Mouse (Mus musculus) midbrain, embryonic 14.5 days (tissue): ENCODE measurements around the gene Gm42715. TPM values are rescaled to one million over a fixed set of nuclear protein-coding genes. Genes with fewer than 3 reads are reported as not detected.

Experiments
- ATAC-seq: fragments of 200-750 bp; cut with Nextera tagmentation; 2 replicates; pipeline ENCODE4 v1.8.0; 2017; ENCODE audit warnings: moderate number of reproducible peaks, moderate library complexity; ENCODE audit not compliant: low FRiP score, low TSS enrichment
- DNase-seq: peaks from one replicate; pipeline ENCODE4 v3.0.0-alpha.2; 2015
- H3K27ac ChIP-seq: fragments of 300-500 bp; sonication (generic); replicated peaks from 2 replicates; pipeline ENCODE4 v1.5.1; 2014; ENCODE audit warnings: mild to moderate bottlenecking, low read depth, low read length, moderate library complexity
- H3K27me3 ChIP-seq: fragments of 300-500 bp; sonication (generic); 2 replicates; pipeline ENCODE4 v1.6.1; 2014; ENCODE audit warnings: low read length, control low read depth, mixed read lengths; ENCODE audit not compliant: control insufficient read depth, insufficient read depth
- H3K36me3 ChIP-seq: fragments of 300-500 bp; sonication (generic); 2 replicates; pipeline ENCODE4 v1.6.1; 2014; ENCODE audit warnings: low read length, control low read depth; ENCODE audit not compliant: control insufficient read depth, insufficient read depth
- H3K4me1 ChIP-seq: fragments of 300-500 bp; sonication (generic); 2 replicates; pipeline ENCODE4 v1.6.1; 2014; ENCODE audit warnings: mild to moderate bottlenecking, antibody characterized with exemption, low read length, control low read depth; ENCODE audit not compliant: control insufficient read depth, insufficient read depth
- H3K4me2 ChIP-seq: fragments of 300-500 bp; sonication (generic); 2 replicates; pipeline ENCODE4 v1.6.1; 2014; ENCODE audit warnings: mild to moderate bottlenecking, low read length, moderate library complexity
- H3K4me3 ChIP-seq: fragments of 300-500 bp; sonication (generic); replicated peaks from 2 replicates; pipeline ENCODE4 v1.5.1; 2014; ENCODE audit warnings: low read depth, low read length
- H3K9ac ChIP-seq: fragments of 300-500 bp; sonication (generic); replicated peaks from 2 replicates; pipeline ENCODE4 v1.6.1; 2014; ENCODE audit warnings: mild to moderate bottlenecking, low read length, moderate library complexity
- H3K9me3 ChIP-seq: fragments of 300-500 bp; sonication (generic); 2 replicates; pipeline ENCODE4 v1.6.1; 2016; ENCODE audit warnings: low read length, control low read depth, mixed read lengths; ENCODE audit not compliant: control insufficient read depth
- WGBS: fragments of 180-500 bp; shearing (Covaris S2); extraction: QIAGEN DNeasy Blood & Tissue Kit; methylation state at CpG from one replicate; pipeline ENCODE4 v1.1.7; 2014; 5-methylcytosine and 5-hydroxymethylcytosine counted together
- polyA plus RNA-seq: library from polyadenylated mRNA; unstranded; fragments of >200 nt; fragmentation: Nextera tagmentation; extraction: Ambion mirVana; gene quantifications from 2 replicates; pipeline ENCODE4 v1.2.1, GENCODE M21; 2014

Gene Gm42715
- polyA plus RNA-seq, 1 experiment from 2014 or later: 20.8 TPM

GRCm38 (mm10) chr7:127601735-127602134 is 82.4 kb downstream of the Gm42715 start:
- no peak overlapping the region for H3K4me2 ChIP-seq
- DNase-seq (no peak), ATAC-seq (no peak)
- no peaks in the 10 kb centered on the region for H3K9me3 ChIP-seq
- H3K4me1 ChIP-seq: no peaks in the 10 kb centered on the region
- no peak overlapping the region for H3K9ac ChIP-seq
- H3K27ac ChIP-seq: no peak overlapping the region
- no peak overlapping the region for H3K4me3 ChIP-seq
- H3K36me3 ChIP-seq: peaks cover 90% of the 10 kb centered on the region
- 89% methylated on average over 4 of the region's 4 CpGs for WGBS
- no peaks in the 10 kb centered on the region for H3K27me3 ChIP-seq

DNA sequence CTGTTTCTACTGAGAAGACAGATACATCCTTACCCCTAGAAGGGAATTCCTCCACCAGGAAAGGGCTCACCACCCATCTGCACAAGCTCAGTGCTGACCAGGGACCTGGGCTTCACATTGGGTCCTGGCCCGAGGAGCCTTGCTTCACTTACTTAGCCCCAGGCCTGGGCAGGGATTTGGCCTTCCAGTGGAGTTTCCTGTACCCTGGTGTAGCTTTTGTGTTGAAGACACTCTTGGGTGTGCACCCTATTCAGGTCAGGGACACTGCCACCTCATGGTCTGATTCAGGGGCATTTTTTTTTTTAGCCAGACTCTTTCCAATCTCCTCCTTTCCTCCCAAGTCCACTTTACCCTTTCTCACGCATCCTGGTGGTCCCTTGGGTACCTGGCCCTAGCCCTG is 83.5 kb downstream of the Gm42715 start:
- Histone ChIP-seq H3K4me2 (no peak overlapping the region), H3K4me1 (no peaks in the 10 kb centered on the region), H3K27ac (no peak overlapping the region), H3K36me3 (peaks cover 90% of the 10 kb centered on the region), H3K4me3 (no peak overlapping the region), H3K9me3 (no peaks in the 10 kb centered on the region), H3K27me3 (no peaks in the 10 kb centered on the region), H3K9ac (no peak overlapping the region)
- ATAC-seq (no peak), DNase-seq (no peak)
- WGBS: 90% methylated on average over 2 of the region's 2 CpGs

- DNase-seq: no peak
- ATAC-seq: no peak
- 93% methylated on average over 10 of the region's 10 CpGs for WGBS
- Histone ChIP-seq H3K9ac (no peak overlapping the region), H3K4me1 (no peaks in the 10 kb centered on the region), H3K4me3 (no peak overlapping the region), H3K27ac (no peak overlapping the region), H3K36me3 (peaks cover 90% of the 10 kb centered on the region), H3K4me2 (no peak overlapping the region), H3K9me3 (no peaks in the 10 kb centered on the region), H3K27me3 (no peaks in the 10 kb centered on the region)
These were observed 84.9 kb downstream of the Gm42715 start for GRCm38 (mm10) chr7:127604256-127604655.

GRCm38 (mm10) chr7:127607150-127607549 is 87.8 kb downstream of the Gm42715 start:
- no peak overlapping the region for H3K4me2 ChIP-seq
- ATAC-seq: no peak
- no peak overlapping the region for H3K9ac ChIP-seq
- no peaks in the 10 kb centered on the region for H3K4me1 ChIP-seq
- H3K27ac ChIP-seq: no peak overlapping the region
- H3K4me3 ChIP-seq: no peak overlapping the region
- no peaks in the 10 kb centered on the region for H3K9me3 ChIP-seq
- H3K36me3 ChIP-seq: peaks cover 90% of the 10 kb centered on the region
- no peaks in the 10 kb centered on the region for H3K27me3 ChIP-seq
- WGBS: 88% methylated on average over 6 of the region's 6 CpGs
- DNase-seq: no peak

- DNase-seq: no peak
- Histone ChIP-seq H3K4me1 (peaks cover 10% of the 10 kb centered on the region), H3K9me3 (no peaks in the 10 kb centered on the region), H3K27me3 (no peaks in the 10 kb centered on the region), H3K9ac (no peak overlapping the region), H3K4me3 (no peak overlapping the region), H3K36me3 (peaks cover 68% of the 10 kb centered on the region), H3K4me2 (no peak overlapping the region), H3K27ac (no peak overlapping the region)
- no peak for ATAC-seq
- 97% methylated on average over 29 of the region's 29 CpGs for WGBS
These were observed 91.6 kb downstream of the Gm42715 start for GRCm38 (mm10) chr7:127611011-127611410.

GRCm38 (mm10) chr7:127611561-127611960 is 92.2 kb downstream of the Gm42715 start:
- Histone ChIP-seq H3K27me3 (no peaks in the 10 kb centered on the region), H3K4me1 (peaks cover 15% of the 10 kb centered on the region), H3K27ac (no peak overlapping the region), H3K9ac (no peak overlapping the region), H3K36me3 (peaks cover 64% of the 10 kb centered on the region), H3K9me3 (no peaks in the 10 kb centered on the region), H3K4me2 (no peak overlapping the region), H3K4me3 (no peak overlapping the region)
- WGBS: 96% methylated on average over 26 of the region's 26 CpGs
- no peak for DNase-seq
- no peak for ATAC-seq

DNA sequence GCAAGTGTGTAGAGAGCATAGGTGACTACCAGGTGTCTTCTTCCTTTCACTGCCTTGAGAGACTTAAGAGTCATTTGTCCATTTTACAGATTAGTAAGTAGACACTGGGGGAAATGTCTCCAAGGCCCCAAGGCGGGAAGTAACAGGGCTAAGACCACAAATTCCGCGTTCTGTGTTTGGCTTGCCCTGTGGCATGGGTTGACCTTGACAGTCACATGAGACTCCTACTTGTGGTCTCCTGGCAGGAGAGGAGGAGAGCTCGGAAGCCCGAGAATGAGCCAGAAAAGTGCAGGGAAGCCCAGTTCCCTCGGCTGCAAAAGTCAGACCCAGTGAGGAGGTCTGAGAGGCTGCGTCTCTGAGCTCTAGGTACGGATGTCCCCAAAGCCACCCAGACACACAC is 94.1 kb downstream of the Gm42715 start:
- Histone ChIP-seq H3K4me3 (peak overlapping the region; percentile 100), H3K27ac (no peak overlapping the region), H3K36me3 (peaks cover 45% of the 10 kb centered on the region), H3K27me3 (no peaks in the 10 kb centered on the region), H3K4me2 (peak overlapping the region; percentile 87), H3K9ac (no peak overlapping the region), H3K9me3 (no peaks in the 10 kb centered on the region), H3K4me1 (peaks cover 19% of the 10 kb centered on the region)
- 90% methylated on average over 8 of the region's 8 CpGs for WGBS
- DNase-seq: no peak
- ATAC-seq: no peak

- H3K36me3 ChIP-seq: peaks cover 39% of the 10 kb centered on the region
- peak overlapping the region; percentile 100 for H3K4me3 ChIP-seq
- ATAC-seq (no peak), DNase-seq (no peak)
- peak overlapping the region; percentile 87 for H3K4me2 ChIP-seq
- H3K27me3 ChIP-seq: no peaks in the 10 kb centered on the region
- H3K4me1 ChIP-seq: peaks cover 19% of the 10 kb centered on the region
- H3K27ac ChIP-seq: peak overlapping the region; percentile 93; the same call in 1 of the 2 replicates
- WGBS: 15% methylated on average over 8 of the region's 8 CpGs
- peak overlapping the region; percentile 94 for H3K9ac ChIP-seq
- H3K9me3 ChIP-seq: no peaks in the 10 kb centered on the region
These were observed 94.7 kb downstream of the Gm42715 start for GRCm38 (mm10) chr7:127614091-127614490.

DNA sequence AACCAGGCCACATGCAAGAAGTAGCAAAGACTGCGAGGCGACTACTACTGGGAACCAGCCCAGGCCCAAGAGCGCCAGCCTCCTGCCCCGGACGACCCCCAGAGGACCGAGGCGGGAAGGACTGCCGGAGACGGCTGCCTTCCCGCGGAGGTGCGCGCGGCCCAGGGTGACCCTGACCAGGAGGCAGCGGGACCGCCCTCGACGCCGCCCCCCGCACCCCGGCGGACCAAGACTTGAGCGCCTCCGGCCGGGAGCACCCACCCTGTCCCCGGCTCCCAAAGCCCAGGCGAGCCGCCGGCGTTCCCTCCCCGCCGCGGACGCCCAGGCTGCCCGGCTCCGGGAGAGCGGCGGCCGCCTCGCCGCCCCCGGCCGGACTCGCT is 95.1 kb downstream of the Gm42715 start:
- peak overlapping the region; percentile 93 for H3K27ac ChIP-seq
- peak; percentile 38 for ATAC-seq
- no peaks in the 10 kb centered on the region for H3K27me3 ChIP-seq
- peak overlapping the region; percentile 94 for H3K9ac ChIP-seq
- peak overlapping the region; percentile 87 for H3K4me2 ChIP-seq
- peak overlapping the region; percentile 100 for H3K4me3 ChIP-seq
- no peaks in the 10 kb centered on the region for H3K9me3 ChIP-seq
- peaks cover 19% of the 10 kb centered on the region for H3K4me1 ChIP-seq
- peaks cover 35% of the 10 kb centered on the region for H3K36me3 ChIP-seq
- under 1% methylated on average over 39 of the region's 44 CpGs for WGBS
- peak; percentile 47 for DNase-seq
